Mouse (Mus musculus) heart, adult 18-20 months (tissue): ENCODE measurements at regions not wholly inside any gene's neighbourhood (a gene's known extent, or its start where the extent isn't known, plus 50 kb on each side); places are given as distances from the start of the nearest gene placed in this dataset.

Experiments
- DNase-seq, 2 experiments: peaks; one replicate each; pipeline ENCODE4 v3.0.0; 2021 to 2022; ENCODE audit warnings: mixed read lengths in 1 of 2

GRCm38 (mm10) chr7:124676854-124677515, 694.3 kb downstream of the Hs3st4 start:
- no peak for DNase-seq

GRCm38 (mm10) chr7:124680561-124680960, 697.9 kb downstream of the Hs3st4 start:
- DNase-seq, result no peak

GRCm38 (mm10) chr7:124681212-124681611, 698.5 kb downstream of the Hs3st4 start:
- no peak for DNase-seq

- DNase-seq, result no peak
Observed at GRCm38 (mm10) chr7:124681820-124682219, 699.2 kb downstream of the Hs3st4 start.

GRCm38 (mm10) chr7:124685424-124685823, 702.8 kb downstream of the Hs3st4 start:
- peak; percentile 75 to 86 for DNase-seq

- no peak for DNase-seq
Observed at GRCm38 (mm10) chr7:124704163-124704824, 721.6 kb downstream of the Hs3st4 start.

GRCm38 (mm10) chr7:124707143-124707542, 724.5 kb downstream of the Hs3st4 start:
- DNase-seq, result peak; percentile 6 to 13

GRCm38 (mm10) chr7:124708771-124709485, 726.3 kb downstream of the Hs3st4 start:
- peak; percentile 32 to 62 for DNase-seq

- no peak for DNase-seq
Observed at GRCm38 (mm10) chr7:124720927-124721326, 723.5 kb upstream of the Kdm8 start.

GRCm38 (mm10) chr7:124742086-124742485, 702.4 kb upstream of the Kdm8 start:
- DNase-seq, result peak in 1 of 2 experiments; percentile 7

GRCm38 (mm10) chr7:124746321-124746720, 698.2 kb upstream of the Kdm8 start:
- DNase-seq, result no peak

GRCm38 (mm10) chr7:124748396-124748795, 696.1 kb upstream of the Kdm8 start:
- no peak for DNase-seq

GRCm38 (mm10) chr7:124759084-124759483, 685.4 kb upstream of the Kdm8 start:
- DNase-seq, result no peak

- peak in 1 of 2 experiments; percentile 1 for DNase-seq
Observed at GRCm38 (mm10) chr7:124777822-124778221, 666.7 kb upstream of the Kdm8 start.

GRCm38 (mm10) chr7:124782816-124783215, 661.7 kb upstream of the Kdm8 start:
- peak in 1 of 2 experiments; percentile 4 for DNase-seq

- DNase-seq, result no peak
Observed at GRCm38 (mm10) chr7:124784995-124785394, 659.5 kb upstream of the Kdm8 start.

GRCm38 (mm10) chr7:124785896-124786295, 658.6 kb upstream of the Kdm8 start:
- DNase-seq, result no peak

- DNase-seq, result no peak
Observed at GRCm38 (mm10) chr7:124788781-124789180, 655.7 kb upstream of the Kdm8 start.

GRCm38 (mm10) chr7:124803101-124803500, 641.4 kb upstream of the Kdm8 start:
- DNase-seq, result no peak

GRCm38 (mm10) chr7:124834692-124835091, 609.8 kb upstream of the Kdm8 start:
- no peak for DNase-seq

- DNase-seq, result no peak
Observed at GRCm38 (mm10) chr7:124836531-124836930, 607.9 kb upstream of the Kdm8 start.

- DNase-seq, result no peak
Observed at GRCm38 (mm10) chr7:124855056-124855455, 589.4 kb upstream of the Kdm8 start.

- no peak for DNase-seq
Observed at GRCm38 (mm10) chr7:124857106-124857505, 587.4 kb upstream of the Kdm8 start.
